Mouse (Mus musculus) testis, postnatal 10 days (tissue): ENCODE measurements around the gene Ifi211.
"Not testable (repeated sequence)": the region's sequence is repeated elsewhere in the genome, so short reads cannot be mapped to it uniquely, and the experiment has no call there.

Experiments used
- DNase-seq: peaks from one replicate; pipeline ENCODE4 v3.0.0; 2021; ENCODE audit warnings: low spot score

Gene Ifi211

GRCm38 (mm10) chr1:173879225-173879987, 33.4 kb downstream of the Ifi211 start:
- DNase-seq: not testable (repeated sequence)

GRCm38 (mm10) chr1:173878264-173878663, 34.6 kb downstream of the Ifi211 start:
- DNase-seq: not testable (repeated sequence)

GRCm38 (mm10) chr1:173877125-173877524, 35.7 kb downstream of the Ifi211 start:
- not testable (repeated sequence) for DNase-seq

DNA sequence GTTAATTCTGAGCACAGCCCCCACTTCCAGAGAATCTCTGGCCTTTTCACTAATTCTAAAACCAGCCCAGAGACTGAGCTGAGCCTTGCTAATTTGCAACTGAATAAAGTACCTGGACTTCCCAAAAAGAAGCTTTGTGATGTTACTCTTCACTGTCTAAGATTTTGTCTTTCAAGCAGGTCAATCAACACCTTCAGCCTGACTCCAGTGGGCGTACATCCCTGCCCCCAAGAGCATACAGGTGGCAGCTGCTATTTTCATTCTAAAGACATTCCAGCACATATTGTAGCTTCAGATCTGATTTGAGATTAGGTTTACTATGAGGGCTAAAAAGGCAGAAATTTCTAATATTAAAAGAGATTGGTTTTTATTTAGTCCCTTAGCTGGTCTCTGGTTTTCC, 44.3 kb downstream of the Ifi211 start:
- not testable (repeated sequence) for DNase-seq

DNA sequence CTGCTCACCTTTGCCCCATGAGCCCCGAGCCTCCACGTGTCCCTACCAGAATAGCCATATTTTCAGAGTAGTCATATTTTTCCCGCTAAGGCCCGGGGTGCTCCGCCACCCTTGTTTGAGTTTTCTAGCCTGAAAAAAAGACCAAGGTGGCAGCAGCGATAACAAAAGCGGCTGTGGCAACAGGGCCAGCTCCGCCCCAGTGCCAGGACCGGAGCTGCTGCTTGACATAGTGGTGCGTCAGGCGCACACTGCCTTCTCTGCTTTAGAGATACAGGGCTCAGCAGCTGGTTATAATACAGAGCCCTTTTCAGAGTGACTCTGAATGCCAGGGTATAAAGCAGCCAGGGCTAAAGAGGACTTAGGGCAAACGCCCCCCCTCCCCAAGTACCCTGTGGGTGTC, 46.3 kb downstream of the Ifi211 start:
- DNase-seq: no peak

GRCm38 (mm10) chr1:173853711-173854110, 59.1 kb downstream of the Ifi211 start:
- not testable (repeated sequence) for DNase-seq

- not testable (repeated sequence) for DNase-seq
These were observed 60.0 kb downstream of the Ifi211 start for GRCm38 (mm10) chr1:173852853-173853252.
